Comparison of ENCODE assay signal across 15 mouse cellular contexts in the genomic region with DNA sequence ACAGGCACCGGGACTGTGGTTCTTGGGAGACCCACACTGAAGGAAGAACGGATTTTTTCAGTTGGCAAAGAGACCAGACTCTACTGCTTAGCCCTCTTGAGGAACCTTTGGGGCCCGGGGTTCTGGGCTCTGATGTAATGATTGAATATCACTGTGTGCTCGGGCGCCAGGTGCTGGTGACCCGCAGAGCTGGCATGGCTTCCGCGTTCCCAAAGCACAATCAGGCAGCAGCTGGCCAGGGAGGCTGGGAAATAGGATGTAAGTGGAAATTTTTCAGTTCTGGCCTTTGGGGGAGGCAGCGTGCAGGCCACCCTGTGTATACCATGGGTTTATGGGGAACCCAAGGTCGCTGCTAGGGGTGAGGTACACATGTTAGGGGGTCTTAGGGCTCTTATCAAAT. TPM values are rescaled to one million over a fixed set of nuclear protein-coding genes. Genes with fewer than 3 reads are reported as not detected.
DNase-seq lines count a peak whose midpoint lies in the region; ATAC-seq and TF ChIP-seq lines count a peak whose summit lies in the region.
"Had no signal": no experiment of that assay in that cellular context is flagged by ENCODE, and none has a peak within 500 bp of the region (broad histone marks: within the 10 kb centered on the region; RNA-seq: fewer than 3 reads in every experiment).

No protein-coding gene starts in this region.

- no peak for ATAC-seq in hindbrain, embryonic 16.5 days
- ATAC-seq in hindbrain, embryonic 14.5 days (ENCODE audit: low FRiP score) = no peak

- 0 out of 2 replicates have a peak overlapping the region, but pooled peaks have one; percentile 36 for H3K4me3 ChIP-seq in hindbrain, embryonic 10.5 days
- no peak overlapping the region for H3K4me3 ChIP-seq in hindbrain, embryonic 16.5 days (ENCODE audit: low read length)
- no peak overlapping the region for H3K4me3 ChIP-seq in hindbrain, embryonic 14.5 days (replicated peaks; ENCODE audit: low read length)
- no peak overlapping the region for H3K4me3 ChIP-seq in myocyte
- H3K4me3 ChIP-seq: erythroblast, embryonic 14.5 days; lung, embryonic 15.5 days had no signal

- H3K79me2 ChIP-seq in myocyte (ENCODE audit: control insufficient read depth, insufficient read depth) = no peaks in the 10 kb centered on the region

- DNase-seq in hindbrain, embryonic 10.5 days (ENCODE audit: low spot score) = no peak
- peak; percentile 30 for DNase-seq in retina, postnatal 1 day
- no peak for DNase-seq in retina, embryonic 14.5 days (ENCODE audit: low spot score)
- no peak for DNase-seq in hindbrain, embryonic 14.5 days (ENCODE audit: low spot score)
- no peak for DNase-seq in frontal cortex, postnatal 36 days (ENCODE audit: low spot score in 2 of 2)
- no peak for DNase-seq in right cerebral cortex, postnatal 14 days
- DNase-seq: cerebellum, adult 9-11 months had no signal

- 73% methylated on average over 10 of the region's 10 CpGs for WGBS in hindbrain, embryonic 10.5 days
- WGBS in hindbrain, embryonic 16.5 days = 49% methylated on average over 10 of the region's 10 CpGs
- WGBS in hindbrain, embryonic 14.5 days = 53% methylated on average over 10 of the region's 10 CpGs

- no peak overlapping the region for H3K4me2 ChIP-seq in hindbrain, embryonic 16.5 days (ENCODE audit: low read length)
- H3K4me2 ChIP-seq in hindbrain, embryonic 14.5 days (replicated peaks) = no peak overlapping the region; the same call in 1 of the 2 replicates
- no peak overlapping the region for H3K4me2 ChIP-seq in myocyte (ENCODE audit: low read depth)

- H3K36me3 ChIP-seq in hindbrain, embryonic 10.5 days = no peaks in the 10 kb centered on the region
- H3K36me3 ChIP-seq in hindbrain, embryonic 16.5 days (ENCODE audit: control insufficient read depth, insufficient read depth, low read length) = no peaks in the 10 kb centered on the region
- no peaks in the 10 kb centered on the region for H3K36me3 ChIP-seq in hindbrain, embryonic 14.5 days (replicated peaks; ENCODE audit: control insufficient read depth, insufficient read depth)
- H3K36me3 ChIP-seq in myocyte (ENCODE audit: control insufficient read depth, insufficient read depth) = no peaks in the 10 kb centered on the region
- H3K36me3 ChIP-seq: G1E; lung, embryonic 15.5 days had no signal

- peaks cover 55% of the 10 kb centered on the region for H3K27me3 ChIP-seq in hindbrain, embryonic 10.5 days (ENCODE audit: insufficient read depth, poor library complexity, severe bottlenecking)
- H3K27me3 ChIP-seq in hindbrain, embryonic 16.5 days (replicated peaks; ENCODE audit: control insufficient read depth, insufficient read depth, low read length) = no peaks in the 10 kb centered on the region; the same call in 1 of the 2 replicates
- 0 out of 2 replicates have a peak, but pooled peaks cover 3% of the 10 kb centered on the region for H3K27me3 ChIP-seq in hindbrain, embryonic 14.5 days (ENCODE audit: control insufficient read depth, insufficient read depth, low read length)
- H3K27me3 ChIP-seq in myocyte (ENCODE audit: control insufficient read depth, insufficient read depth, insufficient read length) = peaks cover 99% of the 10 kb centered on the region

- no peak for TF ChIP-seq POLR2A in myocyte (IDR thresholded peaks at IDR 0.05; ENCODE audit: insufficient read length, low read depth)

- H3K27ac ChIP-seq in hindbrain, embryonic 10.5 days = peak overlapping the region; percentile 46
- no peak overlapping the region for H3K27ac ChIP-seq in hindbrain, embryonic 16.5 days (ENCODE audit: low read depth, low read length)
- H3K27ac ChIP-seq in hindbrain, embryonic 14.5 days = peak overlapping the region; percentile 54; the same call in 1 of the 2 replicates
- H3K27ac ChIP-seq: lung, embryonic 15.5 days had no signal

- H3ac ChIP-seq in myocyte (ENCODE audit: control insufficient read depth, insufficient read length) = no peak overlapping the region

- H3K9ac ChIP-seq in hindbrain, embryonic 16.5 days (ENCODE audit: low read depth, low read length) = no peak overlapping the region
- H3K9ac ChIP-seq in hindbrain, embryonic 14.5 days = no peak overlapping the region
- H3K9ac ChIP-seq: lung, embryonic 15.5 days had no signal

- no peaks in the 10 kb centered on the region for H3K9me3 ChIP-seq in hindbrain, embryonic 10.5 days
- no peaks in the 10 kb centered on the region for H3K9me3 ChIP-seq in hindbrain, embryonic 16.5 days (ENCODE audit: control insufficient read depth, low read length)
- no peaks in the 10 kb centered on the region for H3K9me3 ChIP-seq in hindbrain, embryonic 14.5 days (ENCODE audit: control insufficient read depth, low read length)
- H3K9me3 ChIP-seq: G1E; lung, embryonic 15.5 days had no signal

- peaks cover 47% of the 10 kb centered on the region for H3K4me1 ChIP-seq in hindbrain, embryonic 10.5 days (replicated peaks)
- H3K4me1 ChIP-seq in hindbrain, embryonic 16.5 days (ENCODE audit: control insufficient read depth, insufficient read depth, low read depth, low read length) = peaks cover 21% of the 10 kb centered on the region
- peaks cover 30% of the 10 kb centered on the region for H3K4me1 ChIP-seq in hindbrain, embryonic 14.5 days (replicated peaks; ENCODE audit: control insufficient read depth, insufficient read depth, low read length)

TF ChIP-seq in myocyte, 11 proteins besides CTCF, POLR2A, EP300 and RAD21:
- peak in 2 of 3 experiments; percentile 34 to 66 for TF ChIP-seq MYOG (IDR thresholded peaks at IDR 0.05; ENCODE audit: control insufficient read depth in 1 of 3, insufficient read depth in 1 of 3, insufficient read length in 2 of 3, low read depth in 2 of 3)
- no peak for TF ChIP-seq TCF3 (IDR thresholded peaks at IDR 0.05; ENCODE audit: insufficient read length, low read depth)
- TF ChIP-seq MYOD1 (IDR thresholded peaks at IDR 0.05; ENCODE audit: control insufficient read depth in 1 of 3, insufficient read length in 2 of 3, low read depth in 2 of 3) = no peak

RNA-seq across cellular contexts. Expression of a gene that starts 20.3 kb away (rescaled TPM):
- 9.0 and 14.0 TPM in 2 replicates for polyA plus RNA-seq in hindbrain, embryonic 10.5 days (2016; fragmentation: Nextera tagmentation; extraction: Ambion mirVana)
- 52.2 and 56.9 TPM in 2 replicates for polyA plus RNA-seq in hindbrain, embryonic 16.5 days (2015; fragmentation: Nextera tagmentation; extraction: Ambion mirVana)
- polyA plus RNA-seq in hindbrain, embryonic 14.5 days (2014; fragmentation: Nextera tagmentation; extraction: Ambion mirVana) = 44.4 and 50.1 TPM in 2 replicates
- polyA plus RNA-seq in myocyte (2012; fragmentation: generic; extraction: Trizol) = not detected
- polyA plus RNA-seq: erythroblast, embryonic 14.5 days; G1E had no signal

RNA-seq across cellular contexts. Expression of a gene that starts 32.9 kb away (rescaled TPM):
- 0.30 and 0.36 TPM in 2 replicates for polyA plus RNA-seq in hindbrain, embryonic 10.5 days (2016; fragmentation: Nextera tagmentation; extraction: Ambion mirVana)
- 0.26 and 0.63 TPM in 2 replicates for polyA plus RNA-seq in hindbrain, embryonic 16.5 days (2015; fragmentation: Nextera tagmentation; extraction: Ambion mirVana)
- 0.35 and 0.40 TPM in 2 replicates for polyA plus RNA-seq in hindbrain, embryonic 14.5 days (2014; fragmentation: Nextera tagmentation; extraction: Ambion mirVana)
- 14.3 TPM for polyA plus RNA-seq in myocyte (2012; fragmentation: generic; extraction: Trizol)

RNA-seq across cellular contexts. Expression of a gene that starts 34.7 kb away (rescaled TPM):
- polyA plus RNA-seq in hindbrain, embryonic 10.5 days (2016; fragmentation: Nextera tagmentation; extraction: Ambion mirVana) = 1.4 TPM in 1 of 2 replicates, not detected in the other
- polyA plus RNA-seq in hindbrain, embryonic 16.5 days (2015; fragmentation: Nextera tagmentation; extraction: Ambion mirVana) = 0.11 TPM in 1 of 2 replicates, not detected in the other
- polyA plus RNA-seq in hindbrain, embryonic 14.5 days (2014; fragmentation: Nextera tagmentation; extraction: Ambion mirVana) = not detected in 2 replicates
- polyA plus RNA-seq in myocyte (2012; fragmentation: generic; extraction: Trizol) = not detected
- polyA plus RNA-seq: erythroblast, embryonic 14.5 days; G1E; heart, embryonic 16.5 days; liver, embryonic 11.5 days; lung, embryonic 15.5 days; stomach, embryonic 14.5 days had no signal
